Mouse (Mus musculus): ENCODE data around the gene Vmn1r45. TPM values are rescaled to one million over a fixed set of nuclear protein-coding genes. Genes with fewer than 3 reads are reported as not detected.
"Not testable (repeated sequence)": the region's sequence is repeated elsewhere in the genome, so short reads cannot be mapped to it uniquely, and the experiment has no call there.

Vmn1r45 gene
- not detected in 2 replicates for polyA plus RNA-seq (2015; fragmentation: Nextera tagmentation; extraction: Ambion mirVana)

- ATAC-seq; H3K4me2 ChIP-seq (replicated peaks; ENCODE audit: low read depth, low read length); H3K9ac ChIP-seq (replicated peaks; ENCODE audit: low read depth); H3K27ac ChIP-seq (ENCODE audit: low read length); H3K4me3 ChIP-seq (ENCODE audit: low read depth, low read length); H3K36me3 ChIP-seq (ENCODE audit: insufficient read depth, low read length); H3K9me3 ChIP-seq (ENCODE audit: low read length); DNase-seq (ENCODE audit: low spot score); H3K4me1 ChIP-seq (ENCODE audit: insufficient read depth, low read depth, low read length); H3K27me3 ChIP-seq (replicated peaks; ENCODE audit: insufficient read depth, low read length): not testable (repeated sequence)
- 94% methylated on average over 2 of the region's 2 CpGs for WGBS
These were observed at the start of gene Vmn1r45 for GRCm38 (mm10) chr6:89940498-89940897. TSS of gene Vmn1r45 (minus strand) at chr6:89940598.

- H3K9me3 ChIP-seq (ENCODE audit: low read length), result 0 out of 2 replicates have a peak, but pooled peaks cover 2% of the 10 kb centered on the region
- no peaks in the 10 kb centered on the region for H3K4me1 ChIP-seq (ENCODE audit: insufficient read depth, low read depth, low read length)
- DNase-seq (ENCODE audit: low spot score), result no peak
- no peak overlapping the region for H3K4me2 ChIP-seq (replicated peaks; ENCODE audit: low read depth, low read length)
- H3K36me3 ChIP-seq (ENCODE audit: insufficient read depth, low read length), result no peaks in the 10 kb centered on the region
- no peak for TF ChIP-seq CTCF (IDR thresholded peaks at IDR 0.05)
- TF ChIP-seq EP300 (IDR thresholded peaks at IDR 0.05), result no peak
- no peaks in the 10 kb centered on the region for H3K27me3 ChIP-seq (replicated peaks; ENCODE audit: insufficient read depth, low read length)
- H3K27ac ChIP-seq (ENCODE audit: low read length), result no peak overlapping the region
- no peak overlapping the region for H3K9ac ChIP-seq (replicated peaks; ENCODE audit: low read depth)
- ATAC-seq, result no peak
- 13% methylated on average over 1 of the region's 1 CpGs for WGBS
- H3K4me3 ChIP-seq (ENCODE audit: low read depth, low read length), result no peak overlapping the region
These were observed 45.6 kb upstream of the Vmn1r45 start for GRCm38 (mm10) chr6:89985989-89986388.

- DNase-seq (ENCODE audit: low spot score) (no peak), ATAC-seq (no peak)
- no peaks in the 10 kb centered on the region for H3K9me3 ChIP-seq (ENCODE audit: low read length)
- TF ChIP-seq CTCF (IDR thresholded peaks at IDR 0.05) (no peak), EP300 (IDR thresholded peaks at IDR 0.05) (no peak)
- H3K36me3 ChIP-seq (ENCODE audit: insufficient read depth, low read length), result no peaks in the 10 kb centered on the region
- no peaks in the 10 kb centered on the region for H3K4me1 ChIP-seq (ENCODE audit: insufficient read depth, low read depth, low read length)
- no peaks in the 10 kb centered on the region for H3K27me3 ChIP-seq (replicated peaks; ENCODE audit: insufficient read depth, low read length)
- no peak within 1 kb of the TSS for H3K4me3 ChIP-seq (ENCODE audit: low read depth, low read length)
- no peak within 1 kb of the TSS for H3K9ac ChIP-seq (replicated peaks; ENCODE audit: low read depth)
- no peak within 1 kb of the TSS for H3K27ac ChIP-seq (ENCODE audit: low read length)
- H3K4me2 ChIP-seq (replicated peaks; ENCODE audit: low read depth, low read length), result no peak within 1 kb of the TSS
- WGBS, result 44% methylated on average over 2 of the region's 2 CpGs
These were observed 28.6 kb upstream of the Vmn1r45 start, which contains the start of gene Vmn1r46 for GRCm38 (mm10) chr6:89969013-89969412. TSS of gene Vmn1r46 (plus strand) at chr6:89969313.

GRCm38 (mm10) chr6:89966341-89966740, 25.9 kb upstream of the Vmn1r45 start:
- H3K4me1 ChIP-seq (ENCODE audit: insufficient read depth, low read depth, low read length), result no peaks in the 10 kb centered on the region
- no peak for ATAC-seq

GRCm38 (mm10) chr6:89953556-89953955, 13.2 kb upstream of the Vmn1r45 start:
- no peaks in the 10 kb centered on the region for H3K4me1 ChIP-seq (ENCODE audit: insufficient read depth, low read depth, low read length)
- H3K27ac ChIP-seq (ENCODE audit: low read length), result no peak overlapping the region
- WGBS, result 66% methylated on average over 2 of the region's 2 CpGs
- H3K27me3 ChIP-seq (replicated peaks; ENCODE audit: insufficient read depth, low read length), result no peaks in the 10 kb centered on the region
- H3K4me3 ChIP-seq (ENCODE audit: low read depth, low read length), result no peak overlapping the region
- H3K4me2 ChIP-seq (replicated peaks; ENCODE audit: low read depth, low read length), result no peak overlapping the region
- TF ChIP-seq CTCF (IDR thresholded peaks at IDR 0.05), result no peak
- ATAC-seq (no peak), DNase-seq (ENCODE audit: low spot score) (no peak)
- H3K9ac ChIP-seq (replicated peaks; ENCODE audit: low read depth), result no peak overlapping the region
- H3K36me3 ChIP-seq (ENCODE audit: insufficient read depth, low read length), result no peaks in the 10 kb centered on the region
- H3K9me3 ChIP-seq (ENCODE audit: low read length), result no peaks in the 10 kb centered on the region

More at GRCm38 (mm10) chr6:89966341-89966740, 25.9 kb upstream of the Vmn1r45 start:
- Histone ChIP-seq H3K4me3 (ENCODE audit: low read depth, low read length) (no peak overlapping the region), H3K27ac (ENCODE audit: low read length) (no peak overlapping the region), H3K4me2 (replicated peaks; ENCODE audit: low read depth, low read length) (no peak overlapping the region), H3K9me3 (ENCODE audit: low read length) (no peaks in the 10 kb centered on the region), H3K9ac (replicated peaks; ENCODE audit: low read depth) (no peak overlapping the region), H3K36me3 (ENCODE audit: insufficient read depth, low read length) (no peaks in the 10 kb centered on the region), H3K27me3 (replicated peaks; ENCODE audit: insufficient read depth, low read length) (no peaks in the 10 kb centered on the region)
- TF ChIP-seq EP300 (IDR thresholded peaks at IDR 0.05), result no peak
- no peak for TF ChIP-seq CTCF (IDR thresholded peaks at IDR 0.05)
- DNase-seq (ENCODE audit: low spot score), result no peak

GRCm38 (mm10) chr6:89940926-89941325, 528 bp upstream of the Vmn1r45 start:
- DNase-seq (ENCODE audit: low spot score) (no peak), ATAC-seq (no peak)
- H3K36me3 ChIP-seq (ENCODE audit: insufficient read depth, low read length), result no peaks in the 10 kb centered on the region
- H3K4me3 ChIP-seq (ENCODE audit: low read depth, low read length), result no peak overlapping the region
- no peaks in the 10 kb centered on the region for H3K27me3 ChIP-seq (replicated peaks; ENCODE audit: insufficient read depth, low read length)
- no peak overlapping the region for H3K4me2 ChIP-seq (replicated peaks; ENCODE audit: low read depth, low read length)
- H3K4me1 ChIP-seq (ENCODE audit: insufficient read depth, low read depth, low read length), result no peaks in the 10 kb centered on the region
- H3K9ac ChIP-seq (replicated peaks; ENCODE audit: low read depth), result no peak overlapping the region
- H3K27ac ChIP-seq (ENCODE audit: low read length), result no peak overlapping the region
- no peaks in the 10 kb centered on the region for H3K9me3 ChIP-seq (ENCODE audit: low read length)
- TF ChIP-seq CTCF (IDR thresholded peaks at IDR 0.05) (no peak), EP300 (IDR thresholded peaks at IDR 0.05) (no peak)
- 84% methylated on average over 2 of the region's 2 CpGs for WGBS

GRCm38 (mm10) chr6:89883812-89884211, 56.6 kb downstream of the Vmn1r45 start:
- DNase-seq (ENCODE audit: low spot score), result no peak
- 37% methylated on average over 2 of the region's 2 CpGs for WGBS

More at GRCm38 (mm10) chr6:89883812-89884211, 56.6 kb downstream of the Vmn1r45 start:
- Histone ChIP-seq H3K27ac (ENCODE audit: low read length) (no peak overlapping the region), H3K4me2 (replicated peaks; ENCODE audit: low read depth, low read length) (no peak overlapping the region), H3K9ac (replicated peaks; ENCODE audit: low read depth) (no peak overlapping the region), H3K36me3 (ENCODE audit: insufficient read depth, low read length) (no peaks in the 10 kb centered on the region), H3K4me1 (ENCODE audit: insufficient read depth, low read depth, low read length) (no peaks in the 10 kb centered on the region), H3K4me3 (ENCODE audit: low read depth, low read length) (no peak overlapping the region), H3K9me3 (ENCODE audit: low read length) (no peaks in the 10 kb centered on the region), H3K27me3 (replicated peaks; ENCODE audit: insufficient read depth, low read length) (no peaks in the 10 kb centered on the region)
- ATAC-seq, result no peak
- TF ChIP-seq EP300 (IDR thresholded peaks at IDR 0.05), result no peak
- TF ChIP-seq CTCF (IDR thresholded peaks at IDR 0.05), result no peak
